In the genomic region with DNA sequence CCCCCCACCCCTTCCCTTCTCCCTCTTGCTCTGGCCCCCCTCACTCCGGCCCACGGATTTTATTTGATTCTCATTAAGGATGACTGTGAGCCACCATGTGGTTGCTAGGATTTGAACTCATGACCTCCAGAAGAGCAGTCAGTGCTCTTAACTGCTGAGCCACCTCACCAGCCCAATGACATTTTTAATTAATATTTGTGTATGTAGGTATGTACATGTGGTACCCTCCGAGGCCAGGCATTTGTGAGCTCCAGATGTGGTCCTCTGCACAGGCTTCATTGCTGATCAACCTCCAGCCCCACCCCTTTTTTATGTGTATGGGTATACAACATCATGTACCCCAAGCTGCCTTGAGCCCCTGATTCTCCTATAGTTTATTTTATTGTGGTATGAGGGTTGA, we compare ENCODE assay signal across 8 mouse cellular contexts. TPM values are rescaled to one million over a fixed set of nuclear protein-coding genes. Genes with fewer than 3 reads are reported as not detected.
A peak's percentile ranks its signal among the peaks of the same experiment; 100 is the strongest.
DNase-seq lines count a peak whose midpoint lies in the region; ATAC-seq and TF ChIP-seq lines count a peak whose summit lies in the region.
"Had no signal": no experiment of that assay in that cellular context is flagged by ENCODE, and none has a peak within 500 bp of the region (broad histone marks: within the 10 kb centered on the region; RNA-seq: fewer than 3 reads in every experiment).

No protein-coding gene starts in this region.

- DNase-seq in lung, postnatal 25 days (ENCODE audit: low spot score): no peak
- DNase-seq in forebrain, embryonic 14.5 days (ENCODE audit: low spot score): no peak
- DNase-seq in limb, embryonic 14.5 days (ENCODE audit: low spot score): no peak
- DNase-seq in left cerebral cortex, postnatal 14 days (ENCODE audit: low spot score in 2 of 2): no peak
- DNase-seq in thymus, postnatal 10 days (ENCODE audit: low spot score in 2 of 2): no peak
- DNase-seq: adrenal gland, adult 2 months had no signal

- peaks cover 7% of the 10 kb centered on the region; the same call in 1 of the 2 replicates for H3K36me3 ChIP-seq in lung, embryonic 16.5 days (ENCODE audit: control insufficient read depth, insufficient read depth, low read length)
- peaks cover 33% of the 10 kb centered on the region for H3K36me3 ChIP-seq in forebrain, embryonic 14.5 days (ENCODE audit: control insufficient read depth, insufficient read depth, low read length)
- H3K36me3 ChIP-seq in limb, embryonic 14.5 days (ENCODE audit: control insufficient read depth, insufficient read depth, low read length): peaks cover 25% of the 10 kb centered on the region
- H3K36me3 ChIP-seq in stomach, embryonic 15.5 days: no peaks in the 10 kb centered on the region; the same call in 1 of the 2 replicates

- no peak overlapping the region for H3K9ac ChIP-seq in lung, embryonic 16.5 days (ENCODE audit: low read length)
- no peak overlapping the region for H3K9ac ChIP-seq in forebrain, embryonic 14.5 days (ENCODE audit: low read length)
- no peak overlapping the region for H3K9ac ChIP-seq in limb, embryonic 14.5 days (ENCODE audit: low read depth, low read length, severe bottlenecking)
- H3K9ac ChIP-seq in stomach, embryonic 15.5 days: no peak overlapping the region

- 83% methylated on average over 3 of the region's 3 CpGs for WGBS in lung, embryonic 16.5 days
- WGBS in forebrain, embryonic 14.5 days: 71% methylated on average over 3 of the region's 3 CpGs
- 66% methylated on average over 3 of the region's 3 CpGs for WGBS in limb, embryonic 14.5 days
- 73% methylated on average over 3 of the region's 3 CpGs for WGBS in stomach, embryonic 15.5 days

- TF ChIP-seq POLR2A in limb, embryonic 14.5 days (IDR thresholded peaks at IDR 0.05; ENCODE audit: borderline replicate concordance, extremely low read depth, insufficient read depth, insufficient read length): no peak

- peaks cover 20% of the 10 kb centered on the region for H3K4me1 ChIP-seq in lung, embryonic 16.5 days (replicated peaks; ENCODE audit: control insufficient read depth, insufficient read depth, low read length)
- H3K4me1 ChIP-seq in forebrain, embryonic 14.5 days (ENCODE audit: control insufficient read depth, insufficient read depth, low read length): peaks cover 8% of the 10 kb centered on the region; the same call in 1 of the 2 replicates
- peaks cover 11% of the 10 kb centered on the region for H3K4me1 ChIP-seq in limb, embryonic 14.5 days (ENCODE audit: control insufficient read depth, insufficient read depth, low read length)
- H3K4me1 ChIP-seq in stomach, embryonic 15.5 days: peaks cover 14% of the 10 kb centered on the region

- intact Hi-C loops in left cerebral cortex, postnatal 14 days (cut with DNase I): no loop called here

- ATAC-seq in lung, embryonic 16.5 days (ENCODE audit: low read depth): no peak
- ATAC-seq in forebrain, embryonic 14.5 days: no peak
- ATAC-seq in limb, embryonic 14.5 days (ENCODE audit: low FRiP score, low read depth): no peak
- ATAC-seq in stomach, embryonic 15.5 days (ENCODE audit: insufficient read depth, low FRiP score, low read depth): no peak

- H3K4me3 ChIP-seq in lung, embryonic 16.5 days (ENCODE audit: low read length): 0 out of 2 replicates have a peak overlapping the region, but pooled peaks have one; percentile 6
- no peak overlapping the region for H3K4me3 ChIP-seq in forebrain, embryonic 14.5 days (ENCODE audit: low read depth, low read length)
- H3K4me3 ChIP-seq in limb, embryonic 14.5 days (replicated peaks; ENCODE audit: low read length): peak overlapping the region; percentile 62; the same call in 1 of the 2 replicates
- H3K4me3 ChIP-seq in stomach, embryonic 15.5 days (replicated peaks): peak overlapping the region; percentile 14; the same call in 1 of the 2 replicates

- no peaks in the 10 kb centered on the region for H3K9me3 ChIP-seq in lung, embryonic 16.5 days (ENCODE audit: control insufficient read depth, low read length)
- no peaks in the 10 kb centered on the region for H3K9me3 ChIP-seq in forebrain, embryonic 14.5 days (replicated peaks; ENCODE audit: control insufficient read depth, low read length)
- no peaks in the 10 kb centered on the region for H3K9me3 ChIP-seq in limb, embryonic 14.5 days (ENCODE audit: control insufficient read depth, low read length)
- H3K9me3 ChIP-seq in stomach, embryonic 15.5 days: no peaks in the 10 kb centered on the region

- no peaks in the 10 kb centered on the region for H3K27me3 ChIP-seq in lung, embryonic 16.5 days (ENCODE audit: control insufficient read depth, insufficient read depth, low read depth, low read length)
- H3K27me3 ChIP-seq in forebrain, embryonic 14.5 days (replicated peaks; ENCODE audit: control insufficient read depth, insufficient read depth, low read length): no peaks in the 10 kb centered on the region
- no peaks in the 10 kb centered on the region for H3K27me3 ChIP-seq in limb, embryonic 14.5 days (ENCODE audit: control insufficient read depth, insufficient read depth, low read length)
- H3K27me3 ChIP-seq in stomach, embryonic 15.5 days (replicated peaks): no peaks in the 10 kb centered on the region

- H3K4me2 ChIP-seq in lung, embryonic 16.5 days (ENCODE audit: low read depth, low read length): peak overlapping the region; percentile 50
- peak overlapping the region; percentile 37 for H3K4me2 ChIP-seq in forebrain, embryonic 14.5 days (ENCODE audit: low read length)
- peak overlapping the region; percentile 25; the same call in 1 of the 2 replicates for H3K4me2 ChIP-seq in limb, embryonic 14.5 days (replicated peaks; ENCODE audit: low read depth, low read length, severe bottlenecking)
- H3K4me2 ChIP-seq in stomach, embryonic 15.5 days: peak overlapping the region; percentile 46

- no peak overlapping the region for H3K27ac ChIP-seq in lung, embryonic 16.5 days (ENCODE audit: low read length)
- no peak overlapping the region for H3K27ac ChIP-seq in forebrain, embryonic 14.5 days (ENCODE audit: low read depth, low read length)
- no peak overlapping the region for H3K27ac ChIP-seq in limb, embryonic 14.5 days (replicated peaks; ENCODE audit: low read depth, low read length)
- no peak overlapping the region for H3K27ac ChIP-seq in stomach, embryonic 15.5 days

RNA-seq across cellular contexts. Expression of a gene that starts 4.0 kb away (rescaled TPM):
- polyA plus RNA-seq in lung, embryonic 16.5 days (2015; fragmentation: Nextera tagmentation; extraction: Ambion mirVana): 35.4 and 36.3 TPM in 2 replicates
- polyA plus RNA-seq in forebrain, embryonic 14.5 days (2014; fragmentation: Nextera tagmentation; extraction: Ambion mirVana): 26.9 and 29.3 TPM in 2 replicates
- 30.1 and 35.7 TPM in 2 replicates for polyA plus RNA-seq in limb, embryonic 14.5 days (2012; rRNA removed)
- 41.8 and 42.8 TPM in 2 replicates for polyA plus RNA-seq in limb, embryonic 14.5 days (2014; fragmentation: Nextera tagmentation; extraction: Ambion mirVana)
- polyA plus RNA-seq in stomach, embryonic 15.5 days (2015; fragmentation: Nextera tagmentation; extraction: Ambion mirVana): 39.6 and 43.9 TPM in 2 replicates
- 10 to 100 TPM; 25.8 to 26.2 TPM for total RNA-seq in left cerebral cortex, postnatal 14 days (2021)

RNA-seq across cellular contexts. Expression of a gene that starts 22.4 kb away (rescaled TPM):
- 81.8 and 89.5 TPM in 2 replicates for polyA plus RNA-seq in lung, embryonic 16.5 days (2015; fragmentation: Nextera tagmentation; extraction: Ambion mirVana)
- 78.6 and 78.9 TPM in 2 replicates for polyA plus RNA-seq in forebrain, embryonic 14.5 days (2014; fragmentation: Nextera tagmentation; extraction: Ambion mirVana)
- polyA plus RNA-seq in limb, embryonic 14.5 days (2012; rRNA removed): 55.1 and 57.8 TPM in 2 replicates
- 68.3 and 83.9 TPM in 2 replicates for polyA plus RNA-seq in limb, embryonic 14.5 days (2014; fragmentation: Nextera tagmentation; extraction: Ambion mirVana)
- 83.6 and 83.9 TPM in 2 replicates for polyA plus RNA-seq in stomach, embryonic 15.5 days (2015; fragmentation: Nextera tagmentation; extraction: Ambion mirVana)
- total RNA-seq in left cerebral cortex, postnatal 14 days (2021): 10 to 100 TPM; 90.7 to 98.6 TPM

RNA-seq across cellular contexts. Expression of a gene that starts 29.1 kb away (rescaled TPM):
- not detected in 2 replicates for polyA plus RNA-seq in lung, embryonic 16.5 days (2015; fragmentation: Nextera tagmentation; extraction: Ambion mirVana)
- polyA plus RNA-seq in forebrain, embryonic 14.5 days (2014; fragmentation: Nextera tagmentation; extraction: Ambion mirVana): not detected in 2 replicates
- 0.04 and 0.05 TPM in 2 replicates for polyA plus RNA-seq in limb, embryonic 14.5 days (2012; rRNA removed)
- not detected in 2 replicates for polyA plus RNA-seq in limb, embryonic 14.5 days (2014; fragmentation: Nextera tagmentation; extraction: Ambion mirVana)
- not detected in 2 replicates for polyA plus RNA-seq in stomach, embryonic 15.5 days (2015; fragmentation: Nextera tagmentation; extraction: Ambion mirVana)
- total RNA-seq in left cerebral cortex, postnatal 14 days (2021): not detected
- total RNA-seq: adrenal gland, adult 2 months had no signal
- polyA plus RNA-seq: adrenal gland, adult 2 months had no signal

RNA-seq across cellular contexts. Expression of a gene that starts 32.0 kb away (rescaled TPM):
- 940 and 945 TPM in 2 replicates for polyA plus RNA-seq in lung, embryonic 16.5 days (2015; fragmentation: Nextera tagmentation; extraction: Ambion mirVana)
- 384 and 454 TPM in 2 replicates for polyA plus RNA-seq in forebrain, embryonic 14.5 days (2014; fragmentation: Nextera tagmentation; extraction: Ambion mirVana)
- 780 and 914 TPM in 2 replicates for polyA plus RNA-seq in limb, embryonic 14.5 days (2012; rRNA removed)
- polyA plus RNA-seq in limb, embryonic 14.5 days (2014; fragmentation: Nextera tagmentation; extraction: Ambion mirVana): 756 and 840 TPM in 2 replicates
- 941 and 1,038 TPM in 2 replicates for polyA plus RNA-seq in stomach, embryonic 15.5 days (2015; fragmentation: Nextera tagmentation; extraction: Ambion mirVana)
- total RNA-seq in left cerebral cortex, postnatal 14 days (2021): 100 to 1,000 TPM; 260 to 334 TPM

RNA-seq across cellular contexts. Expression of a gene that starts 48.7 kb away (rescaled TPM):
- polyA plus RNA-seq in lung, embryonic 16.5 days (2015; fragmentation: Nextera tagmentation; extraction: Ambion mirVana): 78.3 and 86.3 TPM in 2 replicates
- 100 and 105 TPM in 2 replicates for polyA plus RNA-seq in forebrain, embryonic 14.5 days (2014; fragmentation: Nextera tagmentation; extraction: Ambion mirVana)
- polyA plus RNA-seq in limb, embryonic 14.5 days (2012; rRNA removed): 41.4 and 42.2 TPM in 2 replicates
- polyA plus RNA-seq in limb, embryonic 14.5 days (2014; fragmentation: Nextera tagmentation; extraction: Ambion mirVana): 84.2 and 87.7 TPM in 2 replicates
- 77.6 and 83.2 TPM in 2 replicates for polyA plus RNA-seq in stomach, embryonic 15.5 days (2015; fragmentation: Nextera tagmentation; extraction: Ambion mirVana)
- total RNA-seq in left cerebral cortex, postnatal 14 days (2021): 100 to 1,000 TPM; 105 to 106 TPM
